Mouse (Mus musculus): ENCODE measurements around the gene Astn1.

Astn1 gene

DNA sequence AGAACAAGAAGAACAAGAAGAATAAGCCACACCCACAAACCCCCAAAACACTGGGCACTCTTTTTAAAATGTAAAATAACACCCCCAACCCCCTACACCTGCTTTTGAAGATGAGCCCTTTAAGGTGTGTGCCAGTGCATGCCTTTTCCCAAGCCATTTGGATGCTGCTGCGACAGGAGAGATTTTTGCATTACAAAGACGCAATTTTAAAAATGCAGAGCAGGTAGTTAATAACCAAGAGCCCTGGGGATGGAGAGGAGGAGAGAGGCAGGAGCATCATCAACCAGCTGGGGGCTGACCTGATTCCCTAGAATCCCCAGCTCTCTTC lies at the start of gene Astn1:
Gene Astn1 (plus strand): TSS at position 310 of the 328 bp plus-strand sequence.
- TF ChIP-seq GATA4 (IDR thresholded peaks at IDR 0.05; ENCODE audit: insufficient replicate concordance, low read length): no peak

DNA sequence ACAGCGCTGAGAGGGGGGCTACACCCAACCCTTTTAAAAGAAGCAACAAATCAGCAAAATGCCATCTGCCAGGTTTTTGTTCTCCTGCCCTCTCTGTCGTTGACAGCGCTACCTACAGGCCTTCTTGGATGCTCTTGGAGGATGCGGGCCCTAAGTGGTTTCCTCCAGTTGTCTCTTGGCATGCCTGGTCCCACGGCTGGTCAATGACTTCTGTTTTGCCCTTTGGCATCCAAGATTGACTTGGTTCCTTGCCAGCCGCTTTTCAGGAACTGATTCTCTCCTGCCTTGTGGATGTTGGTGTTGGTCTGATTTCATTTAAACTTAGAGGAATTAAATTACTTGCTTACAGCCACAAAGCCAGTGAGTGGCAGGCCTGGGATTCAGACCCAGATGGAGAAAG lies 38.7 kb upstream of the Astn1 start:
- no peak for TF ChIP-seq GATA4 (IDR thresholded peaks at IDR 0.05; ENCODE audit: insufficient replicate concordance, low read length)

DNA sequence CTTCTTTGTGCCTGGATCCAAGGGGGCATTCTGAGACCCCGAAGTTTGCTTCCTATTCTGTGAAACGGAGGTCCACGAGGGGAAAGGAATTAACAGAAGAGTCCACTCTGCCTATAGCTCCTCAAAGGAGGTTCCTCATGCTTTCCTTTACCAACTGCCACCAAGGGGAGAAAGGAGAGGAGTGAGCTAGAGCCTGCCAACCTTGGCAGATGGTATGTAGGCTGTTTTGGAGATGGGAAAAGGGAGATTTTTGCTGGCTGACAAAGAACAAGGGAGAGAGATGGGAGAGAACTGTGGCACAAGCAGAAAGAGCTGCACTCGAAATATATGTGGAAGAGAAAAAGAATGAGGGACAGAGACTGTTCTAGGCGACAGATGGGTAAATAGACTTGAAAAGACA lies 33.9 kb upstream of the Astn1 start:
- TF ChIP-seq GATA4 (IDR thresholded peaks at IDR 0.05; ENCODE audit: insufficient replicate concordance, low read length): no peak

DNA sequence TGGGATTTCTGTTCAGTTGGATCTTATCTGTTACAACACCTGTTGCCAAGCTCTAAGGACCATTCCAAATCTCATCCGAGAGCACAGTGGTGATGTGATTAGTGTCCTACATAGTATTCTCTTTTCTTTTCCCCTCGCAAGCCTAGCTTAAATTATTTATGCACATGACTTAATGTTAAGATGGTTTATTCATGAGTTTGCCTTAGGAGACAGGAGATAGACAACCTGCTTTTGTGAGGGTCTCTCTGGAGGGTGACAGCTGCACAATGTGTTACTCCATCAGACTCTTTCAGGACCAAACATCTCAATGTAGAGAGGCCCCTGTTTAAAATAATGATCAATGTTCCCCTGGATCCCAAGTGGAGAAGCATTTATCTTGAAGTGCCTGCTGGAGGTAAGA lies 33.2 kb upstream of the Astn1 start:
- no peak for TF ChIP-seq GATA4 (IDR thresholded peaks at IDR 0.05; ENCODE audit: insufficient replicate concordance, low read length)

DNA sequence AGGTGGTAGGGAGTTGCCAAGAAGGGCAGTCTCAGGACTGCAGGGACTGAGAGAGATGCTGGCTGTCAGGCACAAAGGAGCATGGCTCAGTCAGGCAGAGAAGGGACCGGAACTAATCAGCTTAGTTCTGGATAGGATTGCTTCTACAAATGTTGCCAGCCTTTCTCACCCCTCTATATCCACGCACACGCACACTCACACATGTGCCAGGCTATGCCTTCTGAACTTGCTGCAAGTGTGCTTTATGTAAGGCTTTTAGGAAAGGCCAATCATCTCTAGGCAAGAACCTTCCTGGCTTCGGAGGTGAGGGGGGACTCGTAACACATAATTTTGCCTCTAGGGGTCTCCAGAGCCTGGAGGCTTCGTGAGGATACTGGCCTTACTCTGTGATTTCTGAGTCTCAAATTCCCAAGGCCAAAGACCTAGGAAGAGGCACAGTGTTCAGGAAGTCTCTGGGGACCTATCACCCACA lies 18.8 kb upstream of the Astn1 start:
- TF ChIP-seq GATA4 (IDR thresholded peaks at IDR 0.05; ENCODE audit: insufficient replicate concordance, low read length): no peak

DNA sequence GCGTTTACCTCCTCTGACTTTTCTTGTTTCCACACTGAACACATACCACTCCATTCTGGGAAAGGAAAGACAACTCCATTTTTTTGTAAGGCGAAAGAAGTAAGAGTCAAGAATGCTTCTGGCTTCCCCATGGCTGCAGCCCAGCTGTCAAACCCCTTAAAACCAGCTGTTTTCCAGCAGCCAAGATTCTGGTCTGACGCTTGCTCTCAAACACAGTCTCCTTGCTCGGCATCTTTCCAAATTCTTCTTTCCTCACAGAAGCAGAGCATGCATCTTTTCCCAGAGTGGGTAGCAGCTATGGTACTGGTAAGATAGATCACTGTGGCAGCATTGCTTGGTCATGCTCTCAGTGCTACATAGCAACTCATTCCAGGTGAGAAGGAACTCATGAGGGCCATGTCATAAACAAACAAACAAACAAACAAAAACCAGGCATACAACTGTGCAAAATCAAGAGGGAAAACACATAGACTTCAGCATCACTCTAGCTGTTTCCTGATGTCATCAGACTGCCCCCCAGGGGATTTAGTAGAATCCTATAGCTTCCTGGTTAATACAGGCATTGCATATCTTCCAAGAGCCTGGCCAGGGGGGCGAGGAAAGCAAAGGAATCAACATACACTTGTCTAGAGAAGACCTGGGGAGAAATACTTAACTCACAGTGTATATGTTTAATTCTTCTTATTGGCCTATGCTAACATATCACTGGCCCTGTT lies 8.3 kb upstream of the Astn1 start:
- no peak for TF ChIP-seq GATA4 (IDR thresholded peaks at IDR 0.05; ENCODE audit: insufficient replicate concordance, low read length)

DNA sequence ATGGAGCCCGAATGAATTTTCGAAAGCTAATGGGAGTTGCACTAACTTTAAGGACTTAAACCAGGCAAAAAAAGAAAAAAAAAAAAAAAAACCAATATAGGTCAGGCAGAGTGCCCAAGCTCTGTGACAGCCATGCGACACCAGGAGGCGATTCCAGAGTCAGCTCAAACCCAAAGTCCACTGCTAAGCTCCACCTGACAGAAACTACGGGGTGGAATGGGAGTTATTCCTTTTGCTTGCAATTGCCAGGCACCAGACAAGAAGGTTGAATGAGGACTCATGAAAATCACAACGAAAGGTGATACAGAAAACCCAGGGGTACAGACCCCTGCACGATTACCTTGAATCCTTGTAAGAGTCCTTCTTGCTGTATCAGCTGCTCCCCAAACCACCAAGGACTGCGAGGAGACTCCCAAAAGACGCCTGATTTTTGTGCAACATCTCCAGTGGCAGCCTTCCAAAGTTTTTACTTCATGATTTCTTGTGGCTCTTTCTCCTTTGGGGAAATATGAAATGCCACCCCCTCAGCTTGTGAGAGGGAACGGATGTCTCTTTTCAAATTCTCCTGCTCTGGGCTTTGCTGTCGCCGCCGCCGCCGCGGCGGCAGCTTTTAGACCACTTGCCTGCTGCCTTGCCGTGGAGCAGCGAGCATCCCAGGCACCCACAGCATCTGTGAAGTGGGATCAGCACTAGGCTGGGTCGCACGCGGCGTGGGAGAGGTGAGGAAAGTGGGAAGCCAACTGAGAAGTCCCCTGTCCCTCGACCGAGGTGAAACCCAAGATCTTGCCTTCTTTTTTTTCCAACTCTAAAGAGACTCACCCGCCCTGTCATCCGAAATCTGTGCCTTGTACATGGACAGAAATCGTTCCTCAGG lies 6.7 kb upstream of the Astn1 start:
- TF ChIP-seq GATA4 (IDR thresholded peaks at IDR 0.05; ENCODE audit: insufficient replicate concordance, low read length): no peak

DNA sequence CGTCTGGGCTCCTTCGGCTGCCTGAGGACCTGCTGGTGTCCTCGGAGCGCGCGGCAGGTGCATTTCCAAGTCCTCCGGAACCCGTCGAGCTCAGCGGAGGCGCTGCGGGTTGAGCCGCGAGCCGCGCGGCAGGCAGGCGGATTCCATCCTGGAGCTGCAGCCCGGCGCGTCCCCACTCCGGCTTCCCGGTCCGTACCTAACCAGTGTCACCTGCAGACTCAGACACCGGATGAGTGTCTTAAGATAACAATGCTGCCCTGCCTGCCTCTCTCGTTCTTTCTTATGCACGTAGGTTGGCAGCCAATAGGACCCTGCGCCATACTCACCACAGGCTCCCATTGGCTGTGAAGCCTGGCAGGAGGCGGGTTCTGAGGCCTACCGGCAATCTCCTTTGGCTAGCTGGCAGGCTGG lies 6.0 kb upstream of the Astn1 start, which contains the start of gene Brinp2:
Gene Brinp2 (minus strand): TSS at position 276 of the 411 bp plus-strand sequence.
- TF ChIP-seq GATA4 (IDR thresholded peaks at IDR 0.05; ENCODE audit: insufficient replicate concordance, low read length): no peak

DNA sequence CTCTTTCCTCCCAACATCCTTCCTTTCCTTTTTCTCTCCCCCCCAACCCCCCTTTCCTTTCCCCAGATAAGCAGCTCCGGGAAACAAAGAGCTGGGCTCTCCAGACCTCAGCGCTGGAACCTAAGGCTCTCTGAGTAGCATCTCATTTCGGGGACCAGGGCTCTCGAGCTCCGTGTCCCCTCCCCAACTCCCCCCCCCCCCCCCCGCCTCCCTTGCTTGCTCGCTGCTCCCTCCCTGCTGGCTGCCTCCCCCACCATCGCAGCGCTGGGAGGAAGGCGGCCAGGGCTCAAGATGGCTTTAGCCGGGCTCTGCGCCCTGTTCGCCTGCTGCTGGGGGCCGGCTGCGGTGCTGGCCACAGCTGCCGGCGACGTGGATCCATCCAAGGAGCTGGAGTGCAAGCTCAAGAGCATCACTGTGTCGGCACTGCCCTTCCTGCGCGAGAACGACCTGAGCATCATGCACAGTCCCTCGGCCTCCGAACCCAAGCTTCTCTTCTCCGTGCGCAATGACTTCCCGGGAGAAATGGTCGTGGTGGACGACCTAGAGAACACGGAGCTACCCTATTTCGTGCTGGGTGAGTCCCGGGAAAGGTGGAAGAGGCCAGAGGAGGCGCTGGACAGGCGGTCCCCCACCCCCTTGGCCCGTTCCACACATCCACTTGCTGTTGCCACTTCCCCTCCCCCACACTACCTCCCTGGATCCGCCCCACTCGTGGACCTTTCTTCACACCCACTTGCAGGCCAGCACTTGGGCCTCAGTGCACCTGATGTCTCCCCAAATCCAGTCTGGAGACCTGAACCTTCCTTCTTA lies 424 bp downstream of the Astn1 start:
- no peak for TF ChIP-seq GATA4 (IDR thresholded peaks at IDR 0.05; ENCODE audit: insufficient replicate concordance, low read length)

DNA sequence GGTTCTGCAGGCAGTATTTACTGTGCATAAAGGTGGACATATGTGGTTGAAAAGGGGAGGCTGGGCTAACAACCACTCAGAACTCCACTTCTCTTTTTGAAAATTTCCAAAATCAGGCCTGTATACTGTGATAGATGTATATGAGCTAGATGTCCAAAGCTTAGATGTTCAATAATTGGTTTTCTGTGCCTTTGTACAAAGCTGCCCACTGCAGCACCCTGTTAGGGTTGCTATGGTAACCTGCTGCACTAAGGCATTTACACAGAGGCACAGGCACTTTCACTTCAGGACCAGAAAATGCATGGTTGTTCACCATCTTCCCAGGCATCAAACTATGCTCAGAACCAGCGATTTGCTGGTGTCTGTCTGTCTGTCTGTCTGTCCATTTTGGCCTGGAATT lies 2.4 kb downstream of the Astn1 start:
- TF ChIP-seq GATA4 (IDR thresholded peaks at IDR 0.05; ENCODE audit: insufficient replicate concordance, low read length): no peak

DNA sequence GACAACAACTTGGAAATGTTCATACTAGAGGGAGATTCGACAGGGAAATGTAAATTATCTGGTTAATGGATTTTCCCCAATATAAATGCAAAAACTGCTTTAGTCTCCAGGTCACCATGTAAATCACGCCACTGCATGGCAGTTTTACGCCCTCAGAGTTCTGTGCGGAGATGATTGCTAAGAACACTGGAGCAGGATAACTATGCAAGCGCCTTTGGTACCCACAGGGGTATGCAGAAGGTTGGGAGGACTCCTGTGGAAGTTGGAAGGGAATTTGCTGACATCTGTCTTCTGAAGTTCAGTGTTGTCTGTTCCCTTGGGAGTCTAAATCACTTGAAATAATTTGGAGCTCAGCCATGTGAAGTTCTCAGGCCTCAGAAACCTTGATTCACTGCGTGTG lies 20.2 kb downstream of the Astn1 start:
- no peak for TF ChIP-seq GATA4 (IDR thresholded peaks at IDR 0.05; ENCODE audit: insufficient replicate concordance, low read length)

DNA sequence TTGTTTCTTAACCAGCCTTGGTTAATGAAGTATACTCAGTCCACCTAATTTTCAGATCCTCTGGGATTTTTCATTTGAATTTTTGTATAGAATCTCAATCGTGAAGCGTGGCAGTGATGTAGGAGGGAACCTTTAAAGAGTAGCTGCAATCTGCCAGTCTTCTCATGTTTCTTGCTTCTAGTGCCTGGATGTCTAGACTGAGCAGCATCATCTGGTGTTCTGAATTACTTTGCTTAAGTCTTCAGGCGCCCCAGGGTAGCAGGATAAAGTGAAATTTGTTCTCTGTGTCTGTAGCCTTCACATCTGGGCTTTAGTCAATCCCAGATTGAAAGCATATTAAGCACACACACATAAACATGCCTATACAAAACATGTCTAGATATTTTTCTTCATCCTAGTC lies 21.1 kb downstream of the Astn1 start:
- TF ChIP-seq GATA4 (IDR thresholded peaks at IDR 0.05; ENCODE audit: insufficient replicate concordance, low read length): no peak

DNA sequence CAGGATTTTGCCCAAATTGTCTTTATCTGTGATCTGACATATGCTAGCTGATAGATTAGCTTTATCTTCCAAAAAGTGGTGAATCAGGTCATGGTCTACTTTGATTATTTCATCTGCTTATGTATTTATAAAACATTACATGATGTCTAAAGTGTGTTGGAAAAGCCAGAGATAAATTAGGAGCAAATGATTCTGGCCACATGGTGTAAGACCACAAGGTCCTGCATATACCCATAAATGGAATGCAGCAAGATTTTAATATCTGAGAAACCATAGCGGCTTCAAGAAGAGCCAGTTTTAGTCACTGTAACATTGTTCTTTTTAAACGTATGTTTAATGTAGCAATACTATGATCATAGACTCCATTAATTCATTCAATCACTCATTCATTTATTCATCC lies 23.2 kb downstream of the Astn1 start:
- TF ChIP-seq GATA4 (IDR thresholded peaks at IDR 0.05; ENCODE audit: insufficient replicate concordance, low read length): no peak

DNA sequence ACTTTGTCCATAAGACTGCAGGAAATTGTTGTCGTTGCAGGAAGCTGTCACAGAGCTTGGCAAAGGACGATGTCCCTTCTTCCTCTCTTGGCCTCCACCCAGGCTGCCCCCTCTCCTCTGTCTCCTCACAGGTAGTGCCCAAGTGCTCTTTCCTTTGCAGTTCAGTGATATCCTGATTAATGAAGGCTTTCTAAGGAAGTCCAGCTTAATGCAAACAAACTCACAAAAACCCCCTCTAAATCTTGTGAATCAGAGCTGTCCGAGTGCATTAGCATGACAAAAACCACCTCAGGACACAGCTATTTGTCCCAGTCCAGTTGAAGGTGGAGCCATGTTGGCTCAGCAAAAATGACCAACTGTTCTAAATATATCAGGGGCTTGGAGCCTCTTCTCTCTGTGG lies 24.7 kb downstream of the Astn1 start:
- TF ChIP-seq GATA4 (IDR thresholded peaks at IDR 0.05; ENCODE audit: insufficient replicate concordance, low read length): no peak

DNA sequence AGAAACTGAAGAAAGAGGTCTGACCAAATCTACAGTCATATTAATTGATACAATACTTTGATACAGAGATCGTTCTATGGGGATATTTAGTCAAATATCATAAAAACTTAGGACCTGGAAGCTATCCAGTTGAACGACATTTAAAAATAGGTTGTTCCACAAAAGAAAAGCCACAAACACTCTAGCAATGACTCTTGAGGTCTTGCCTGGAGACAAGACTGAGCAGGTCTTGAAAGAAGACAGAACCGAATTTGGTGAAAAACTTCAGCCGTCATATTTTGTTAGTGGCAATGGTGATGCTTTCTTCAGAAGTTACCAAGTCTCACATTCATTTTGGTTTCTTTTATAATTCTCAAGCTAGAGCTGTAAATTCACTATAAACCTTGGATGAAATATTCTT lies 26.9 kb downstream of the Astn1 start:
- TF ChIP-seq GATA4 (IDR thresholded peaks at IDR 0.05; ENCODE audit: insufficient replicate concordance, low read length): no peak
